Mouse (Mus musculus): Measurements from ENCODE around the gene Pmepa1. TPM values are rescaled to one million over a fixed set of nuclear protein-coding genes. Genes with fewer than 3 reads are reported as not detected.

The Pmepa1 gene
- total and polyA plus RNA-seq, 3 experiments: 0.05 TPM; not detected in 2

- Histone ChIP-seq H3K9me3 (replicated peaks) (peaks cover 89% of the 10 kb centered on the region), H3K4me3 (ENCODE audit: low read depth, low read length) (no peak overlapping the region), H3K4me1 (ENCODE audit: insufficient read depth, low read depth, low read length) (no peaks in the 10 kb centered on the region), H3K27me3 (ENCODE audit: insufficient read depth, low read length) (no peaks in the 10 kb centered on the region), H3K36me3 (replicated peaks) (no peaks in the 10 kb centered on the region)
- TF ChIP-seq CTCF (IDR thresholded peaks at IDR 0.05; ENCODE audit: low read depth, low read length): no peak
- no peak for ATAC-seq (ENCODE audit: extremely low read depth, insufficient number of reproducible peaks, low FRiP score, poor library complexity, severe bottlenecking)
- DNase-seq (ENCODE audit: low spot score): no peak
Measured at GRCm38 (mm10) chr2:173244108-173244507, 32.2 kb downstream of the Pmepa1 start.

- H3K27me3 ChIP-seq (ENCODE audit: insufficient read depth, low read length): no peaks in the 10 kb centered on the region
- DNase-seq (ENCODE audit: low spot score): no peak
- H3K36me3 ChIP-seq (replicated peaks): no peaks in the 10 kb centered on the region
- no peak overlapping the region for H3K4me3 ChIP-seq (ENCODE audit: low read depth, low read length)
- no peaks in the 10 kb centered on the region for H3K4me1 ChIP-seq (ENCODE audit: insufficient read depth, low read depth, low read length)
- no peak for ATAC-seq (ENCODE audit: extremely low read depth, insufficient number of reproducible peaks, low FRiP score, poor library complexity, severe bottlenecking)
- H3K9me3 ChIP-seq (replicated peaks): peaks cover 88% of the 10 kb centered on the region
- TF ChIP-seq POLR2AphosphoS5 (IDR thresholded peaks at IDR 0.05; ENCODE audit: insufficient replicate concordance, low read depth, low read length) (no peak), GATA1 (IDR thresholded peaks at IDR 0.05; ENCODE audit: borderline replicate concordance, low read length) (no peak), GATA2 (IDR thresholded peaks at IDR 0.05; ENCODE audit: borderline replicate concordance, low read depth, low read length) (no peak)
Measured at GRCm38 (mm10) chr2:173243616-173244015, 32.7 kb downstream of the Pmepa1 start.

GRCm38 (mm10) chr2:173242874-173243273 lies 33.5 kb downstream of the Pmepa1 start:
- H3K4me3 ChIP-seq (ENCODE audit: low read depth, low read length): no peak overlapping the region
- no peaks in the 10 kb centered on the region for H3K36me3 ChIP-seq (replicated peaks)
- TF ChIP-seq TAL1 (conservative IDR thresholded peaks at IDR 0.05; ENCODE audit: low read depth, low read length): no peak
- TF ChIP-seq GATA1 (IDR thresholded peaks at IDR 0.05; ENCODE audit: borderline replicate concordance, low read length): no peak
- no peak for TF ChIP-seq CTCF (IDR thresholded peaks at IDR 0.05; ENCODE audit: low read depth, low read length)
- TF ChIP-seq POLR2AphosphoS5 (IDR thresholded peaks at IDR 0.05; ENCODE audit: insufficient replicate concordance, low read depth, low read length): no peak
- TF ChIP-seq GATA2 (IDR thresholded peaks at IDR 0.05; ENCODE audit: borderline replicate concordance, low read depth, low read length): no peak
- H3K9me3 ChIP-seq (replicated peaks): peaks cover 88% of the 10 kb centered on the region
- no peak for ATAC-seq (ENCODE audit: extremely low read depth, insufficient number of reproducible peaks, low FRiP score, poor library complexity, severe bottlenecking)
- no peak for DNase-seq (ENCODE audit: low spot score)
- no peaks in the 10 kb centered on the region for H3K4me1 ChIP-seq (ENCODE audit: insufficient read depth, low read depth, low read length)
- H3K27me3 ChIP-seq (ENCODE audit: insufficient read depth, low read length): no peaks in the 10 kb centered on the region

GRCm38 (mm10) chr2:173240738-173241137 lies 35.6 kb downstream of the Pmepa1 start:
- H3K9me3 ChIP-seq (replicated peaks): peaks cover 88% of the 10 kb centered on the region
- TF ChIP-seq CTCF (IDR thresholded peaks at IDR 0.05; ENCODE audit: low read depth, low read length) (no peak), GATA2 (IDR thresholded peaks at IDR 0.05; ENCODE audit: borderline replicate concordance, low read depth, low read length) (no peak), GATA1 (IDR thresholded peaks at IDR 0.05; ENCODE audit: borderline replicate concordance, low read length) (no peak), TAL1 (conservative IDR thresholded peaks at IDR 0.05; ENCODE audit: low read depth, low read length) (no peak), POLR2AphosphoS5 (IDR thresholded peaks at IDR 0.05; ENCODE audit: insufficient replicate concordance, low read depth, low read length) (no peak)
- no peaks in the 10 kb centered on the region for H3K27me3 ChIP-seq (ENCODE audit: insufficient read depth, low read length)
- H3K4me3 ChIP-seq (ENCODE audit: low read depth, low read length): no peak overlapping the region; the same call in 1 of the 2 replicates
- no peaks in the 10 kb centered on the region for H3K36me3 ChIP-seq (replicated peaks)
- DNase-seq (ENCODE audit: low spot score) (no peak), ATAC-seq (ENCODE audit: extremely low read depth, insufficient number of reproducible peaks, low FRiP score, poor library complexity, severe bottlenecking) (no peak)
- H3K4me1 ChIP-seq (ENCODE audit: insufficient read depth, low read depth, low read length): no peaks in the 10 kb centered on the region

- no peak for TF ChIP-seq POLR2AphosphoS5 (IDR thresholded peaks at IDR 0.05; ENCODE audit: insufficient replicate concordance, low read depth, low read length)
- ATAC-seq (ENCODE audit: extremely low read depth, insufficient number of reproducible peaks, low FRiP score, poor library complexity, severe bottlenecking): no peak
- Histone ChIP-seq H3K27me3 (ENCODE audit: insufficient read depth, low read length) (no peaks in the 10 kb centered on the region), H3K36me3 (replicated peaks) (no peaks in the 10 kb centered on the region), H3K4me1 (ENCODE audit: insufficient read depth, low read depth, low read length) (no peaks in the 10 kb centered on the region), H3K4me3 (ENCODE audit: low read depth, low read length) (no peak overlapping the region), H3K9me3 (replicated peaks) (peaks cover 94% of the 10 kb centered on the region)
- no peak for DNase-seq (ENCODE audit: low spot score)
Measured at GRCm38 (mm10) chr2:173238522-173238921, 37.8 kb downstream of the Pmepa1 start.

- no peak overlapping the region for H3K4me3 ChIP-seq (ENCODE audit: low read depth, low read length)
- ATAC-seq (ENCODE audit: extremely low read depth, insufficient number of reproducible peaks, low FRiP score, poor library complexity, severe bottlenecking): no peak
- no peak for TF ChIP-seq GATA2 (IDR thresholded peaks at IDR 0.05; ENCODE audit: borderline replicate concordance, low read depth, low read length)
- TF ChIP-seq CTCF (IDR thresholded peaks at IDR 0.05; ENCODE audit: low read depth, low read length): no peak
- TF ChIP-seq POLR2AphosphoS5 (IDR thresholded peaks at IDR 0.05; ENCODE audit: insufficient replicate concordance, low read depth, low read length): no peak
- TF ChIP-seq TAL1 (conservative IDR thresholded peaks at IDR 0.05; ENCODE audit: low read depth, low read length): no peak
- no peak for TF ChIP-seq GATA1 (IDR thresholded peaks at IDR 0.05; ENCODE audit: borderline replicate concordance, low read length)
- H3K9me3 ChIP-seq (replicated peaks): peaks cover 96% of the 10 kb centered on the region
- no peak for DNase-seq (ENCODE audit: low spot score)
- no peaks in the 10 kb centered on the region for H3K4me1 ChIP-seq (ENCODE audit: insufficient read depth, low read depth, low read length)
- H3K36me3 ChIP-seq (replicated peaks): no peaks in the 10 kb centered on the region
- no peaks in the 10 kb centered on the region for H3K27me3 ChIP-seq (ENCODE audit: insufficient read depth, low read length)
Measured at GRCm38 (mm10) chr2:173235435-173236332, 40.6 kb downstream of the Pmepa1 start.

GRCm38 (mm10) chr2:173232766-173233099 lies 43.6 kb downstream of the Pmepa1 start:
- H3K27me3 ChIP-seq (ENCODE audit: insufficient read depth, low read length): no peaks in the 10 kb centered on the region
- H3K4me1 ChIP-seq (ENCODE audit: insufficient read depth, low read depth, low read length): no peaks in the 10 kb centered on the region
- no peaks in the 10 kb centered on the region for H3K36me3 ChIP-seq (replicated peaks)
- H3K9me3 ChIP-seq (replicated peaks): peaks cover 98% of the 10 kb centered on the region
- TF ChIP-seq TAL1 (conservative IDR thresholded peaks at IDR 0.05; ENCODE audit: low read depth, low read length) (no peak), CTCF (IDR thresholded peaks at IDR 0.05; ENCODE audit: low read depth, low read length) (no peak), GATA1 (IDR thresholded peaks at IDR 0.05; ENCODE audit: borderline replicate concordance, low read length) (no peak), POLR2AphosphoS5 (IDR thresholded peaks at IDR 0.05; ENCODE audit: insufficient replicate concordance, low read depth, low read length) (no peak), GATA2 (IDR thresholded peaks at IDR 0.05; ENCODE audit: borderline replicate concordance, low read depth, low read length) (no peak)
- H3K4me3 ChIP-seq (ENCODE audit: low read depth, low read length): no peak overlapping the region
- DNase-seq (ENCODE audit: low spot score) (no peak), ATAC-seq (ENCODE audit: extremely low read depth, insufficient number of reproducible peaks, low FRiP score, poor library complexity, severe bottlenecking) (no peak)
